Comparison of ENCODE assay signal across 8 mouse cellular contexts in the genomic region with DNA sequence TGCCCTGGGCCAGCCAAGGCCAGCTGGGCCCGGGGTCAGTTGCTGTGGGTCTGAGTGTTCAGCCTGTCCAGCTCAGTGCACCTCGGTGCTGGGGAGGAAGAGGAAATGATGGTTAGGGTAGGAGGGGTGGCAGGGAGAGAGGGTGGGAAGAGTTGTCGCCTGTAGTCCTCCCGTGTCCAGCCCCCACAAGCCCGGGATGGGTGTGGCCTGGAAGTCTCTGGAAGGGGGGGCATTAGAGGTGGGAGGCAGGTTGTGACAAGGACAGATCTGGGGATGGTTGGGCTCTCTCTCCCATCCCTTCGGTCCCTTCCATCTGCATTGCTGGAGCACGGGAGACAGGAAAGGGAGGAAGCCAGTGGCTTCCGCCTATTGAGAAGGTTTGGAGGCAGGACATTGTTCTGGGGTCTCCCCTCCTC. TPM values are rescaled to one million over a fixed set of nuclear protein-coding genes. Genes with fewer than 3 reads are reported as not detected.
DNase-seq lines count a peak whose midpoint lies in the region; ATAC-seq and TF ChIP-seq lines count a peak whose summit lies in the region.

A gene (minus strand): TSS at position 345 of the 416 bp plus-strand sequence.

- H3K27me3 ChIP-seq in hindbrain, embryonic 15.5 days, result no peaks in the 10 kb centered on the region
- H3K27me3 ChIP-seq in liver, embryonic 11.5 days (replicated peaks; ENCODE audit: control insufficient read depth, insufficient read depth, low read length), result no peaks in the 10 kb centered on the region
- H3K27me3 ChIP-seq in small intestine, adult 2 months (ENCODE audit: control insufficient read depth, insufficient read depth, low read length), result no peaks in the 10 kb centered on the region

- no peak within 1 kb of the TSS for H3K4me2 ChIP-seq in hindbrain, embryonic 15.5 days
- peak within 1 kb of the TSS; percentile 38; the same call in 1 of the 2 replicates for H3K4me2 ChIP-seq in liver, embryonic 11.5 days

- intact Hi-C loops in left cerebral cortex, postnatal 4 days (cut with DNase I), result no loop called here
- intact Hi-C loops in left cerebral cortex, postnatal 36 days (cut with DNase I), result no loop called here

- WGBS in hindbrain, embryonic 15.5 days, result 81% methylated on average over 8 of the region's 8 CpGs
- WGBS in liver, embryonic 11.5 days, result 38% methylated on average over 8 of the region's 8 CpGs
- 64% methylated on average over 8 of the region's 8 CpGs for WGBS in small intestine, adult 2 months

- H3K4me1 ChIP-seq in hindbrain, embryonic 15.5 days (replicated peaks), result no peaks in the 10 kb centered on the region
- no peaks in the 10 kb centered on the region for H3K4me1 ChIP-seq in liver, embryonic 11.5 days (replicated peaks; ENCODE audit: control insufficient read depth, insufficient read depth, low read length)
- no peaks in the 10 kb centered on the region for H3K4me1 ChIP-seq in small intestine, adult 2 months (ENCODE audit: control insufficient read depth, insufficient read depth, insufficient read length, low read length)

- H3K36me3 ChIP-seq in hindbrain, embryonic 15.5 days, result no peaks in the 10 kb centered on the region
- H3K36me3 ChIP-seq in liver, embryonic 11.5 days (ENCODE audit: control insufficient read depth, insufficient read depth, low read length), result no peaks in the 10 kb centered on the region
- H3K36me3 ChIP-seq in small intestine, adult 2 months (ENCODE audit: control insufficient read depth, insufficient read depth, low read length), result no peaks in the 10 kb centered on the region

- TF ChIP-seq POLR2A in small intestine, adult 2 months (IDR thresholded peaks at IDR 0.05; ENCODE audit: low read depth, low read length), result no peak

- no peak within 1 kb of the TSS for H3K9ac ChIP-seq in hindbrain, embryonic 15.5 days
- no peak within 1 kb of the TSS for H3K9ac ChIP-seq in liver, embryonic 11.5 days (ENCODE audit: low read depth, low read length)

- TF ChIP-seq CTCF in small intestine, adult 2 months (IDR thresholded peaks at IDR 0.05; ENCODE audit: extremely low read depth, insufficient read length, insufficient replicate concordance, low read depth, low read length), result no peak

- no peaks in the 10 kb centered on the region for H3K9me3 ChIP-seq in hindbrain, embryonic 15.5 days
- H3K9me3 ChIP-seq in liver, embryonic 11.5 days (ENCODE audit: control insufficient read depth, low read length), result no peaks in the 10 kb centered on the region

- 0 out of 2 replicates have a peak, but pooled peaks have one; percentile 19 for ATAC-seq in hindbrain, embryonic 15.5 days (ENCODE audit: low FRiP score, low read depth)
- peak; percentile 74 for ATAC-seq in liver, embryonic 11.5 days (replicated peaks; ENCODE audit: low FRiP score)

- DNase-seq in left cerebral cortex, postnatal 4 days, result no peak
- DNase-seq in left cerebral cortex, postnatal 36 days (ENCODE audit: low spot score in 2 of 2), result no peak
- DNase-seq in gastrocnemius, postnatal 25 days, result peak; percentile 73
- no peak for DNase-seq in liver, embryonic 11.5 days (ENCODE audit: low spot score)
- DNase-seq in right cerebral cortex, postnatal 36 days (ENCODE audit: low spot score in 2 of 2), result no peak
- DNase-seq in B cell, adult 2 months, result no peak

- no peak within 1 kb of the TSS for H3K4me3 ChIP-seq in hindbrain, embryonic 15.5 days
- H3K4me3 ChIP-seq in liver, embryonic 11.5 days (ENCODE audit: low read depth, low read length), result peak within 1 kb of the TSS; percentile 2; the same call in 1 of the 2 replicates
- H3K4me3 ChIP-seq in small intestine, adult 2 months (ENCODE audit: low read depth, low read length), result peak within 1 kb of the TSS; percentile 42

- no peak within 1 kb of the TSS for H3K27ac ChIP-seq in hindbrain, embryonic 15.5 days (replicated peaks)
- H3K27ac ChIP-seq in liver, embryonic 11.5 days (ENCODE audit: low read depth, low read length), result no peak within 1 kb of the TSS
- no peak within 1 kb of the TSS for H3K27ac ChIP-seq in small intestine, adult 2 months (ENCODE audit: insufficient read depth, low read depth, low read length)

RNA-seq across cellular contexts. Expression of the gene that starts here (rescaled TPM):
- 10 to 100 TPM; 14.4 to 15.2 TPM for total RNA-seq in left cerebral cortex, postnatal 4 days (2021)
- 1 to 10 TPM; 7.8 to 8.6 TPM for total RNA-seq in left cerebral cortex, postnatal 36 days (2021)
- 10 to 100 TPM; 15.8 to 20.1 TPM for total RNA-seq in gastrocnemius, postnatal 25 days (2021)
- polyA plus RNA-seq in hindbrain, embryonic 15.5 days (2015; fragmentation: Nextera tagmentation; extraction: Ambion mirVana), result 15.8 and 18.2 TPM in 2 replicates
- 14.1 and 16.0 TPM in 2 replicates for polyA plus RNA-seq in liver, embryonic 11.5 days (2014; fragmentation: Nextera tagmentation; extraction: Ambion mirVana)
- 8.6 and 16.2 TPM in 2 replicates for polyA plus RNA-seq in small intestine, adult 2 months (2012; rRNA removed)
